Mouse (Mus musculus) thymus, postnatal 14 days (tissue): ENCODE measurements at regions not wholly inside any gene's neighbourhood (a gene's known extent, or its start where the extent isn't known, plus 50 kb on each side); places are given as distances from the start of the nearest gene placed in this dataset.

Experiments used
- DNase-seq: peaks from one replicate; pipeline ENCODE4 v3.0.0; 2021

GRCm38 (mm10) chr16:93182656-93183055, 356.7 kb upstream of the Runx1 start:
- no peak for DNase-seq

GRCm38 (mm10) chr16:93181497-93181896, 355.5 kb upstream of the Runx1 start:
- no peak for DNase-seq

GRCm38 (mm10) chr16:93180213-93180612, 354.3 kb upstream of the Runx1 start:
- DNase-seq, result no peak

GRCm38 (mm10) chr16:93166667-93167066, 340.7 kb upstream of the Runx1 start:
- no peak for DNase-seq

GRCm38 (mm10) chr16:93158526-93159226, 332.7 kb upstream of the Runx1 start:
- no peak for DNase-seq

GRCm38 (mm10) chr16:93153545-93154329, 327.8 kb upstream of the Runx1 start:
- no peak for DNase-seq

GRCm38 (mm10) chr16:93152765-93153489, 327.0 kb upstream of the Runx1 start:
- peak; percentile 83 for DNase-seq

GRCm38 (mm10) chr16:93152057-93152456, 326.1 kb upstream of the Runx1 start:
- no peak for DNase-seq

GRCm38 (mm10) chr16:93151652-93152051, 325.7 kb upstream of the Runx1 start:
- DNase-seq, result no peak

GRCm38 (mm10) chr16:93150451-93150850, 324.5 kb upstream of the Runx1 start:
- no peak for DNase-seq

GRCm38 (mm10) chr16:93147525-93148222, 321.7 kb upstream of the Runx1 start:
- no peak for DNase-seq

- no peak for DNase-seq
Observed at GRCm38 (mm10) chr16:93146812-93147211, 320.9 kb upstream of the Runx1 start.

GRCm38 (mm10) chr16:93145617-93146016, 319.7 kb upstream of the Runx1 start:
- no peak for DNase-seq

GRCm38 (mm10) chr16:93144033-93144432, 318.1 kb upstream of the Runx1 start:
- DNase-seq, result no peak

GRCm38 (mm10) chr16:93143164-93143563, 317.2 kb upstream of the Runx1 start:
- DNase-seq, result no peak

GRCm38 (mm10) chr16:93141967-93142366, 316.0 kb upstream of the Runx1 start:
- no peak for DNase-seq

GRCm38 (mm10) chr16:93140535-93141110, 314.7 kb upstream of the Runx1 start:
- DNase-seq, result no peak

GRCm38 (mm10) chr16:93137249-93137648, 311.3 kb upstream of the Runx1 start:
- peak; percentile 38 for DNase-seq

- no peak for DNase-seq
Observed at GRCm38 (mm10) chr16:93131404-93131803, 305.5 kb upstream of the Runx1 start.

GRCm38 (mm10) chr16:93130622-93131021, 304.7 kb upstream of the Runx1 start:
- no peak for DNase-seq

- no peak for DNase-seq
Observed at GRCm38 (mm10) chr16:93123707-93124106, 297.8 kb upstream of the Runx1 start.

- DNase-seq, result no peak
Observed at GRCm38 (mm10) chr16:93116111-93116969, 290.4 kb upstream of the Runx1 start.
